In the genomic region with DNA sequence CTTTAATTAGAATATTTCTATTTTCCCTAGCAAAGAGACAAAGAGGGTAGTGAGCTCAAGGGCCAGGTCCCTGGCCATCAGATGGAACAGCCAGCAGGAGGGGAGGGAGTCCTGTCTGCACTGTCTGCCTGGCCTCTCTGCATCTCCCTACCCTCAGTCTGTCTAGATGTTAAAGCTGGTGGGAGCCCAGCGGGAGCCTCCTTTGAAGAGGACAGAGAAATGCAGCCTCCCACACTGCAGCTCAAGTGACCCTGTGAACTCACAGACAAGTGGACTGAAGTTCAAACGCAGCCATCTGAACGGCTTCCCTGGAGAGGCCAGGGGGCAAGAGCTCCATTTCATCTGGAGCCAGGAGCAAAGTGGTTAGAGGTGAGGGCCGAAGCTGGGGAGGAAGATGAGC, we compare ENCODE assay signal across 15 mouse cellular contexts. TPM values are rescaled to one million over a fixed set of nuclear protein-coding genes. Genes with fewer than 3 reads are reported as not detected.
DNase-seq lines count a peak whose midpoint lies in the region; ATAC-seq and TF ChIP-seq lines count a peak whose summit lies in the region.
"Had no signal": no experiment of that assay in that cellular context is flagged by ENCODE, and none has a peak within 500 bp of the region (broad histone marks: within the 10 kb centered on the region; RNA-seq: fewer than 3 reads in every experiment).

No protein-coding gene starts in this region.

- peaks cover 11% of the 10 kb centered on the region; the same call in 1 of the 2 replicates for H3K4me1 ChIP-seq in kidney, embryonic 14.5 days (ENCODE audit: control insufficient read depth, insufficient read depth, low read length)
- H3K4me1 ChIP-seq in embryonic facial prominence, embryonic 14.5 days (ENCODE audit: control insufficient read depth, insufficient read depth, low read length): peaks cover 3% of the 10 kb centered on the region
- H3K4me1 ChIP-seq in midbrain, postnatal 0 days (ENCODE audit: insufficient read depth, low read length): peaks cover 9% of the 10 kb centered on the region; the same call in 1 of the 2 replicates

- no peaks in the 10 kb centered on the region for H3K36me3 ChIP-seq in kidney, embryonic 14.5 days (ENCODE audit: control insufficient read depth, insufficient read depth, low read length)
- no peaks in the 10 kb centered on the region for H3K36me3 ChIP-seq in embryonic facial prominence, embryonic 14.5 days (ENCODE audit: control insufficient read depth, insufficient read depth, low read length)
- H3K36me3 ChIP-seq in midbrain, postnatal 0 days (ENCODE audit: insufficient read depth, low read length): no peaks in the 10 kb centered on the region
- H3K36me3 ChIP-seq: embryonic facial prominence, embryonic 15.5 days had no signal

- 0 out of 2 replicates have a peak, but pooled peaks cover 2% of the 10 kb centered on the region for H3K9me3 ChIP-seq in kidney, embryonic 14.5 days (ENCODE audit: control insufficient read depth, low read length)
- H3K9me3 ChIP-seq in embryonic facial prominence, embryonic 14.5 days (ENCODE audit: control insufficient read depth, low read length): peaks cover 12% of the 10 kb centered on the region
- H3K9me3 ChIP-seq in midbrain, postnatal 0 days (ENCODE audit: low read length): no peaks in the 10 kb centered on the region

- no peak for DNase-seq in kidney, postnatal 25 days
- DNase-seq in embryo, embryonic 10.5 days (ENCODE audit: low spot score): peak; percentile 81
- no peak for DNase-seq in embryonic facial prominence, embryonic 14.5 days (ENCODE audit: low spot score)
- no peak for DNase-seq in midbrain, postnatal 0 days (ENCODE audit: low spot score)
- no peak for DNase-seq in urinary bladder, postnatal 14 days (ENCODE audit: low spot score)
- DNase-seq in gastrocnemius, postnatal 25 days: no peak
- DNase-seq: cerebellum, adult 11-12 months; heart, postnatal 4 days; kidney, postnatal 14 days; liver; lung, embryonic 14.5 days; thymus, postnatal 25 days had no signal

- no peak overlapping the region for H3K4me2 ChIP-seq in kidney, embryonic 14.5 days (replicated peaks; ENCODE audit: low read depth, low read length)
- H3K4me2 ChIP-seq in embryonic facial prominence, embryonic 14.5 days (ENCODE audit: low read depth, low read length): no peak overlapping the region
- no peak overlapping the region for H3K4me2 ChIP-seq in midbrain, postnatal 0 days (ENCODE audit: low read depth, low read length, poor library complexity, severe bottlenecking)
- H3K4me2 ChIP-seq: embryonic facial prominence, embryonic 15.5 days; lung, embryonic 14.5 days had no signal

- no peaks in the 10 kb centered on the region for H3K27me3 ChIP-seq in kidney, embryonic 14.5 days (ENCODE audit: control insufficient read depth, insufficient read depth, low read length)
- H3K27me3 ChIP-seq in embryonic facial prominence, embryonic 14.5 days (replicated peaks; ENCODE audit: control insufficient read depth, insufficient read depth, low read length): no peaks in the 10 kb centered on the region
- H3K27me3 ChIP-seq in midbrain, postnatal 0 days (ENCODE audit: insufficient read depth, low read length): no peaks in the 10 kb centered on the region
- H3K27me3 ChIP-seq: embryonic facial prominence, embryonic 15.5 days had no signal

- WGBS in kidney, embryonic 14.5 days: 6% methylated on average over 4 of the region's 4 CpGs
- WGBS in embryonic facial prominence, embryonic 14.5 days: 2% methylated on average over 4 of the region's 4 CpGs
- 10% methylated on average over 4 of the region's 4 CpGs for WGBS in midbrain, postnatal 0 days

- peak; percentile 90 for ATAC-seq in kidney, embryonic 14.5 days (ENCODE audit: low FRiP score, low TSS enrichment)
- no peak for ATAC-seq in embryonic facial prominence, embryonic 14.5 days (ENCODE audit: low read depth)
- ATAC-seq in midbrain, postnatal 0 days (ENCODE audit: low FRiP score): no peak
- ATAC-seq: CD4-positive, CD25-positive, alpha-beta regulatory T cell, adult 4 months had no signal

- no peak overlapping the region for H3K4me3 ChIP-seq in kidney, embryonic 14.5 days (ENCODE audit: low read length)
- no peak overlapping the region for H3K4me3 ChIP-seq in embryonic facial prominence, embryonic 14.5 days (ENCODE audit: low read depth, low read length)
- no peak overlapping the region for H3K4me3 ChIP-seq in midbrain, postnatal 0 days (ENCODE audit: low read depth, low read length)
- H3K4me3 ChIP-seq: embryonic facial prominence, embryonic 15.5 days had no signal

- H3K9ac ChIP-seq in kidney, embryonic 14.5 days (ENCODE audit: low read depth, low read length): no peak overlapping the region
- no peak overlapping the region for H3K9ac ChIP-seq in embryonic facial prominence, embryonic 14.5 days (ENCODE audit: low read depth, low read length)
- H3K9ac ChIP-seq in midbrain, postnatal 0 days (replicated peaks; ENCODE audit: low read length, poor library complexity, severe bottlenecking): 0 out of 2 replicates have a peak overlapping the region, but pooled peaks have one; percentile 8
- H3K9ac ChIP-seq: embryonic facial prominence, embryonic 15.5 days; lung, embryonic 14.5 days had no signal

- peak overlapping the region; percentile 52; the same call in 1 of the 2 replicates for H3K27ac ChIP-seq in kidney, embryonic 14.5 days (ENCODE audit: low read depth, low read length)
- H3K27ac ChIP-seq in embryonic facial prominence, embryonic 14.5 days (replicated peaks; ENCODE audit: low read depth, low read length): peak overlapping the region; percentile 48
- H3K27ac ChIP-seq in midbrain, postnatal 0 days (ENCODE audit: low read depth, low read length): no peak overlapping the region
- H3K27ac ChIP-seq: embryonic facial prominence, embryonic 15.5 days had no signal

- no peak for TF ChIP-seq CTCF in midbrain, postnatal 0 days (IDR thresholded peaks at IDR 0.05)

RNA-seq across cellular contexts. Expression of gene Wscd2, which starts 36.8 kb away (rescaled TPM):
- polyA plus RNA-seq in kidney, embryonic 14.5 days (2014; fragmentation: Nextera tagmentation; extraction: Ambion mirVana): 2.5 and 3.7 TPM in 2 replicates
- 6.4 and 8.7 TPM in 2 replicates for polyA plus RNA-seq in embryonic facial prominence, embryonic 14.5 days (2014; fragmentation: Nextera tagmentation; extraction: Ambion mirVana)
- 26.4 and 28.8 TPM in 2 replicates for total RNA-seq in midbrain, postnatal 0 days (2014; rRNA removed)
- polyA plus RNA-seq in midbrain, postnatal 0 days (2015; fragmentation: Nextera tagmentation; extraction: Ambion mirVana): 11.7 and 13.2 TPM in 2 replicates
- under 1 TPM; 0.31 to 0.46 TPM for total RNA-seq in gastrocnemius, postnatal 25 days (2021)
